Mouse (Mus musculus) T-helper 1 cell (primary cell): Measurements from ENCODE around the gene Trpc2.

Experiments used
- in situ Hi-C: fragments of 300-600 bp; cut with MboI, MseI; formaldehyde crosslinking; loops from one replicate; pipeline ENCODE4 v1.15.1; 2025; ENCODE audit warnings: high pct_unique_total_duplicates

Gene Trpc2

DNA sequence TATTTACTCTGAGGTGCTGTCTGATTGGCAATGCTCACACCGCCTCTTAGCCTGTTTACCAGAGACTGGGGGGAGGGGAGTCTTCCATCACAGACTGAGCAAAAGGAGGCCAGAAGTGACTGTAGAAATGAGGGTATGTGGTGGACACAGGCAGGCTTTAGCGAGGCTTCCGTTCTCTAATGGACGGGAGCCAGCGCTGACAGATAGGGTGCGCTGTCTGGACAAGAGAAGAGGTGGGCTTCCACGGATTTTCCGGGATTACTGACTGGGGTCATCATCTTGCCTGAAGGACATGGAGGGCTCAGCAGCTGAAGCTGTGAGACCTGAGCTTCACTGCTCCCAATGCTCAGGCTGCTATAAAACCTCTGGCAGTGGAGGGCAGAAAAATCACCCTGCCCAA is 19.3 kb downstream of the Trpc2 start:
- in situ Hi-C loops: no loop called here

DNA sequence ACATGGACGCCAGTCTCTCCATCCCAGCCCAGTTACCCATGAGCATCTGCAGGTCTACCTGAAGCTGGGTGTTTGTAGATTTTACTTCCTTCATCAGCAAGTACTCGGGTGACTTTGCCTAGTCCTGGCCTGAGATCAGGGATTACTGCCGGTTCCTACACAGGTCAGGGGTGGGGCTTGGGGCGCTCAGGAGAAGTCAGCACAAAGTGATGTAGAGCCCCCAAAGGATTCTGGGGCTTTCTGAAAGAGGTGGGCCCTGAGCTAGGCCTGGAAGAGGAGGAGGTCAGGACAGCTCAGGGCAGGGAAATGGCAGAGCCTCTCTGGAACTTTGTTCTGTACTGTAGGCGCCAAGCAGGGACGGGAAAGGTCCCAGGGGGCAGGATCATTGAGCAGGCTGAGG is 19.8 kb downstream of the Trpc2 start:
- in situ Hi-C loops: no loop called here

DNA sequence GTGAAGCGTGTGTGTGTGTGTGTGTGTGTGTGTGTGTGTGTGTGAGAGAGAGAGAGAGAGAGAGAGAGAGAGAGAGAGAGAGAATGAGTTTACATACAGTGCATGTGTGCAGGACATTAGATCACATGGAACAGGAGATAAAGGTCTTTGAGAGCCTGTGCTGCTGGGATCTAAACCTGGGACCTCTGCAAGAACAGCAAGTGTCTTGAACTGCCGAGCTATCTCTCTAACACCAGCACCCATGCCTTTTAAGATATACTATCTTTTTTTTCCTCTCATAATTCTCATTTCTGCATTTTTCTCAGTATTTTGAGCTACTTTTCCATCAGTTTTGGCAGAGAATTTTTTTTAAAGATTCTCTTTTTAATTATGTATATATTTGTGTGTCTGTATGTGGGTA is 20.6 kb downstream of the Trpc2 start:
- in situ Hi-C loops: no loop called here

DNA sequence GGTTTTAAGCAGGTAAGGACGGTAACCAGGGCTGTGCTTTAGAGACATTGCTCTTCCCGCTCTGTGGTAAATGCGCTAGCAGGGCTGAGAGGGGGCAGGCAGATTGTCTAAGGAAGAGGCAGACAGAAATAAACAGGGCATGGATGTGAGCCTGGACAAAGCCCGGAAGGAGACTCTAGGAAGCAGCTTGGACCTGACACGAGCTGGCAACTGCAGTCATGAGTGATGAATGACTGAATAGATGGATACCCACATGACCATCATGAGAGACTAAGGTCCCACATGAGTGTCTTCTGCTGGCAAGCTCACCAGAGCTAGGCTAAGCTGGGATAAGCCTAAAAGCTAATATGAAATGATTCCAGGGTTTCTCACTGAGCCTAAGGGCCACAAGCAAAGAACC is 21.2 kb downstream of the Trpc2 start:
- in situ Hi-C loops: no loop called here

DNA sequence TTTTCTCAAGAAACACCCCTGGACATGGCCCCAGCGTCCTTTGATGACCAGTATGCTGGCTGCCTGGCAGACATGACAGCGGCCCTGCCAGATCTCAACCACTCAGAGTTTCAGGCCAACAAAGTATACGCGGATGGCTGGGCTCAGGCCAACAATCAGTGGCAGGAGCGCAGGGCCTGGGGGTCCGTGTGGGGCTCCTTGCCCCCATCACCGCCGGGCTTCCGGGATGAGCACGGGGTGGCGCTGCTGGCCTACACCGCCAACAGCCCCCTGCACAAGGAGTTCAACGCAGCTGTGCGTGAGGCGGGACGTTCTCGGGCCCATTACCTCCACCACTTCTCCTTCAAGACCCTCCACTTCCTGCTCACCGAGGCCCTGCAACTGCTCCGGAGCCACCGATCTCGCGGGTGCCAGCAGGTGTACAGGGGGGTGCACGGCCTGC is 23.8 kb downstream of the Trpc2 start:
- in situ Hi-C loops: no loop called here

DNA sequence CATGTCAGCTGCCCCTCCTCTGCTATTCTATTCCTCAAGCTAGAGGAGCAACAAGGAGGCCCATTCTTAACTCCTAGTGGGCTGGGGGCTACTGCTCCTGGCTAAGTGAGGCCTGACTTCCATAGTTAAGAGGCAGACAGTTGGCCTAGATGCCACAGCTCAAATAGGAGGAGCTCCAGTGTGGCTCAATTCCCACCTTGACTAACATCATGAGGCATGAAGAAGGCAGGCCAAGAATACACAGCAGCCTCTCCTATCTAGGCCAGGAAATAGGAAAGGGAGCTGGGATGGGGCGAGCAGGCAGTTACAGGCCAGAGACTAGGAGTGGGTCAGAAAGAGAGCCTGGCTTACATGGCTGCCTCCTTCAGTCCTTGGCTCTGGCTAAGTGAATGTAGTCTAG is 25.3 kb downstream of the Trpc2 start:
- in situ Hi-C loops: no loop called here

DNA sequence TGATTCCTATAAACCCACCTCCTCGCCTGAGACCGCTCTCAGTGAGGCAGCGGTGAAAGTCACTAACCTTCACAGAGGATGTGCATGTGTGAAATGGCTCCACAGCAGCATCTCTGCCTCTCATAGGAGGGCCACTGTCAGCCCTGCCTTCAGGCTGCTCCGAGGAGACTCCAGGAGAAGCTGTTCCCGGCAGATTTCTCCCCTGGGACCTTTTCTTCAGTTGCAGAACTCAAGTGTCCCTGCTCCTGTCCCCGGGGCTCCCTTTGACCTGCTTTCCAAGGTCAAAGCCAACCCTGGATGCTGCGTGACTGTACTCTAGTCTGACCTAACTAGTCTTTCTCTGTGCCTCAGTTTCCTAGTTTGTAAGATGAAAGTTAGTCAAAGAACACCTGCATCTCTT is 26.3 kb downstream of the Trpc2 start, which contains the start of gene Art5:
Gene Art5, minus strand, starts transcription at position 319 of the 400 bp plus-strand sequence.
- in situ Hi-C loops: no loop called here

DNA sequence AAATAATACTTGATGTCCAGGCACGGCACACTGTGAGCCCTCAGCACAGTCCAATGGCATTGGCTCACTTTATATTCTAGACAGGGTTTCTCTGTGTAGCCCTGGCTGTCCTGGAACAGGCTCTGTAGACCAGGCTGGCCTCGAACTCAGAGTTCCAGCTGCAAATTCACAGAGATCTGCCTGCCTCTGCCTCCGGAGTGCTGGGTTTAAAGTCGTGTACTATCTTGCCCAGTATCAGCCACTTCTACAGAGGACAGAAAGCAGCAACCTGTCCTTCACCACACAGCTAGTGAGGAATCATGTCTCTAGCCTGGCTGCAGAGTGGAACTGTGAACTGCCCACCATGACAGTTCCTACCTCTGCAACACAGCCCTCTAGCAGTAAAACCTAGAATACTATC is 26.8 kb downstream of the Trpc2 start:
- in situ Hi-C loops: no loop called here

DNA sequence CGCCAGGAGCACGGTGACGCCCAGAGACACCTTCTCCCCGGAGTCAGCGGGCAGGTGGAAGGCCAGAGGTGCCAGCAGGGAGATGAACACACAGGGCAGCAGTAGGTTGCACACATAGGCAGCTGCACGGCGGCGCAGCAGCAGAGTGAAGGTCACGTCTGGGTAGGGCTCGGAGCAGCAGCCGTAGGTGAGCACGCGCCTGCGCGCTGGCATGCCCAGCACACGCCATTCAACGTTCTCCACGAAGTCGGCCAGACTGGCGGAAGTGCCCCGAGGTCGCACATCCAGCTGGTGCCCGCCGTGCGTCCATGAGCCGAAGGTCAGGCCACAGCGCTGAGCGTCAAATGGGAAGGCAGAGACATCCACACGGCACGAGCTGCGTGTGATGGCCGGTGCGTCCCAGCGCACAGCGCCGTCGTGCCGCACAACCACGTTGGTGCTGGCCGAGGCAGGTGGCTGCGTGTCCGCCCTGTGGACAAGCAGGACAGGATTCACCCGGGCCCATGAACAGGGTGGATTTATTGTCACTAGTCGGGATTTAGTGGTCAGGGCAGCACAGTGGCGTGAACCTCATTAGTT is 30.3 kb downstream of the Trpc2 start:
- in situ Hi-C loops: no loop called here

DNA sequence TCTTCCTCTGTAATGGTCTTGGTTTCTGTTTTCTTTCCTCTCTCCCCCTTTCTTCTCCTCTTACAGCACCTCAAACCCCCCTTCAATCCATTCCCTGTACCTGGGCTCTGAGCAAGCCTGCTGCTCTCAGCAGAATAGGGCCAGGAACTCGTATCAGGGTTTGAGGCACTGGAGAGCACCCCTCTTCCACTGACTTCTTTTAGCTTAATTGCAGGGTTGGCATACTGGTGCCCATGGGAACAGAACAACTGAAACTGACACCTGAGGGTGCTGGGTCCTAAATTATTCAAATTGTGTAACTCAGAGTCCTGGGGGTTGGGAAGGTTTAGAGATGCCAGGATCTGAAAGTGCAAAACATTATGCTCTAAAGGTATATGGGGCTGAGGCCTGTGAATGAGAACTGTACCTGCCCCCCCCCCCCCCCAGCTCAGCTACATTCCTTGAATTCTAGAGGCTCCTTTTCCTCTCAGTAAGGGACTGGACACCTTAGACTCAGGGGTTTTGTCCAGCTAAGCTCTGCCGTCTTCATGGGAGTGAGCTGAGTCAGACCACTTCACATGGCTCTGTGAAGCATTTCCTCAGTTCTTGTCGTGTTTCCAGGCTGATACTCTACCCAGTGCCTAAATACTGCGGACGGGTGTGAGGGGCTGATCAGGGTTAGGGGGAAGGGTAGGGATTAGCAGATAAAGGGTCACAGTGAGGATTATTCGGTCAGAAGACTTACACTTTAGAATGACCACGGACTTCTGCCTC is 33.8 kb downstream of the Trpc2 start, which contains the start of gene Chrna10:
Gene Chrna10, minus strand, starts transcription at position 250 of the 753 bp plus-strand sequence.
- in situ Hi-C loops: no loop called here

DNA sequence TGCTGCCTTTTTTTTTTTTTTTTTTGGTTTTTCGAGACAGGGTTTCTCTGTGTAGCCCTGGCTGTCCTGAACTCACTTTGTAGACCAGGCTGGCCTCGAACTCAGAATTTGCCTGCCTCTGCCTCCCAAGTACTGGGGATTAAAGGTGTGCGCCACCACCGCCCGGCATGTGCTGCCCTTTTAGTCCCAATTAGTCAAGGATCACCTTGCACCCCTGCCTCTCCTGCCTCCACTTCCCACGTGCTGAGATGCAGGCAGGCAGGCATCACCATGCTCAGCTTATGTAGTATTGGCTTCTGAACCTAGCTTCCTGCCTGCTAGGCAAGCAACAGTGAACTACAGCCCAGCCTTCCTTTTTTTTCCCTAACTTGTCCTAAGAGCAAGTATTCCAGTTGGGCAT is 34.5 kb downstream of the Trpc2 start:
- in situ Hi-C loops: no loop called here

DNA sequence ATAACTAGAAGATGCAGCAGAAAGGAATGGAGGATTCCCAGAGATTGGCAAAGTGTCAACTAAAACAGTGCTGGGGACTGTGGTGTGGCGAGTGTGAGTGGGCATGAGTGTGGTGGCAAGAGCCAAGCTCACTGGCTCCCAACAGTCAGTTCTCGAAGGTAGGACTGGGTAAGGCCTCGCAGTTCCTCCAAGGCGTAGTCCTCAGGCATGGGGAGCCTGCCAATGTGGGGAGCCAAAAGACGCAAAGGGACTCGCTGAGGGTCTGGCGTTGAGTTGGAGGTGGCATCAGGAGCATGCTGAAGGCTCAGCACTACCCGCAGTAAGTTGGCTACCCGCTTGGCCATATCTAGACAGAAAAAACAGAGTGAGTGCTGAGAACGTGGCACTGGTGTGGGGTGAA is 37.4 kb downstream of the Trpc2 start:
- in situ Hi-C loops: no loop called here

DNA sequence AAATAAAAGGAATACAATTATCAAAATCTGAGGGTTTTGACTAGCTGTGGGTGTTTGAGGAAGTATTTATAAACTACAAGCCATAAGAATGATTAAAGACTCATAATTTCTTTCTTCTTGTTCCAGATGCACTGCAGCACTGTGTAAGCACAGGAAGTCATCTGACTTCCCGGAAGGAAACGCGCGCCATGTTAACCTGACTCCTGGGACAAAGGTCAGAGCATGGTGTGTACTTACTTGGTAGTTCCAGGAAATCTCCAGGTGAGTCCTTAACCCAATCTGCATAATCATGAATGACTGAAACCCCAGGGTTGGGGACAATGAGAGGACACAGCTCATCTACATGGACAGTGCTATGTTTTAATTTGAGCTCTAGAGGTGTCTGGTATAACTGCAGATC is 49.5 kb downstream of the Trpc2 start:
- in situ Hi-C loops: loop anchor here (10.0 kb wide), 1 partner anchor 52 kb away; no protein-coding TSS in a partner anchor

DNA sequence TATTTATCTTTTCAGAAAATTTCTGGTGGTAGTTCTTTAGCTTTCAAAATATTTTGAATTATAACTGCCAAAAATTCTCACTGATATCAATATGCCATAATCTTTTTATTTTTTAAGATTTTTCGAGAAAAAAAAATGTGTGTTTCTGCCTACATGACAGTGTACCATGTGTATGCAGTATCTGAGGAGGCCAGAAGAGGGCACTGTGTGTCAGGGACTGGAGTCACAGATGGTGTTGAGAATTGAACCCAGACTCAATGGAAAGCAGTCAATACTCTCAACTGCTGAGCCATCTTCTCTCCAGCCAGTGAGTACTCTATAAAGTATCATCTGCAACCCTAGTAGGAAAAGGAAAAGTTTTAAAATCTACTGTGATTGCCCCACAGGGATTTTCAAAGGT is 54.5 kb downstream of the Trpc2 start:
- in situ Hi-C loops: loop anchor here (10.0 kb wide), 1 partner anchor 47 kb away; no protein-coding TSS in a partner anchor

DNA sequence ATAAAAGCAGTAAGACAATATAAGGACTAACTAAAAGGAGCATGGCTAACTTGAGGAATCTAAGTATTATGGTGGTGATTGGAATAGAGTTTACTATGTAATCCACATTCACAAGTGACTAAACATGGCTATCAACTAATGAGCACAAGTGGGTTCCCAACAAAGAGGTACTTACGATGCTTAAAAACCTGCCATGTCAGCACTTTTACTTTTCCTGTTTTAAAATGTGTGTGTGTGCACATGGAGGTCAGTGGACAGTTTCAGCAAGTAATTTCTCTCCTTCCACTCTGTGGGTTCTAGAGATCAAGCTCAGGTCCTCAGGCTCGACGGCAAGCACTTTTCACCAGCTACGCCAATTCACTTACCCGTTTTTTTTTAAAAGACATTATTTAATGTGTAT is 55.0 kb downstream of the Trpc2 start:
- in situ Hi-C loops: loop anchor here (10.0 kb wide), 1 partner anchor 47 kb away; no protein-coding TSS in a partner anchor
